Mouse (Mus musculus): Measurements from ENCODE around the gene Sparcl1. TPM values are rescaled to one million over a fixed set of nuclear protein-coding genes. Genes with fewer than 3 reads are reported as not detected.

Gene Sparcl1
- polyA plus RNA-seq, 1 experiment from 2014 or later: 158 TPM

- H3K27me3 ChIP-seq (replicated peaks; ENCODE audit: control insufficient read depth, insufficient read depth, low read length): no peaks in the 10 kb centered on the region
- H3K27ac ChIP-seq (ENCODE audit: low read depth, low read length): no peak overlapping the region
- H3K4me3 ChIP-seq (ENCODE audit: low read depth, low read length): no peak overlapping the region
- H3K4me2 ChIP-seq (replicated peaks; ENCODE audit: low read depth): no peak overlapping the region
- WGBS: 81% methylated on average over 13 of the region's 13 CpGs
- H3K9ac ChIP-seq (ENCODE audit: low read depth, low read length): no peak overlapping the region
- no peak for TF ChIP-seq CTCF (IDR thresholded peaks at IDR 0.05; ENCODE audit: low read depth)
- no peak for ATAC-seq
- H3K36me3 ChIP-seq (ENCODE audit: control insufficient read depth, insufficient read depth): peaks cover 46% of the 10 kb centered on the region
- no peaks in the 10 kb centered on the region for H3K4me1 ChIP-seq (replicated peaks; ENCODE audit: control insufficient read depth, insufficient read depth, low read length)
- H3K9me3 ChIP-seq (ENCODE audit: control insufficient read depth): no peaks in the 10 kb centered on the region
Measured at GRCm38 (mm10) chr5:104061936-104062772, 51.4 kb downstream of the Sparcl1 start.

GRCm38 (mm10) chr5:104060429-104060828 is 53.1 kb downstream of the Sparcl1 start:
- no peak for TF ChIP-seq CTCF (IDR thresholded peaks at IDR 0.05; ENCODE audit: low read depth)
- H3K9me3 ChIP-seq (ENCODE audit: control insufficient read depth): no peaks in the 10 kb centered on the region
- no peak overlapping the region for H3K9ac ChIP-seq (ENCODE audit: low read depth, low read length)
- H3K27me3 ChIP-seq (replicated peaks; ENCODE audit: control insufficient read depth, insufficient read depth, low read length): no peaks in the 10 kb centered on the region
- no peak overlapping the region for H3K4me2 ChIP-seq (replicated peaks; ENCODE audit: low read depth)
- no peaks in the 10 kb centered on the region for H3K4me1 ChIP-seq (replicated peaks; ENCODE audit: control insufficient read depth, insufficient read depth, low read length)
- H3K4me3 ChIP-seq (ENCODE audit: low read depth, low read length): no peak overlapping the region
- no peak for ATAC-seq
- H3K27ac ChIP-seq (ENCODE audit: low read depth, low read length): peak overlapping the region; percentile 7; the same call in 1 of the 2 replicates
- peaks cover 46% of the 10 kb centered on the region for H3K36me3 ChIP-seq (ENCODE audit: control insufficient read depth, insufficient read depth)
- 85% methylated on average over 5 of the region's 5 CpGs for WGBS

GRCm38 (mm10) chr5:104059628-104060027 is 53.9 kb downstream of the Sparcl1 start:
- Histone ChIP-seq H3K27me3 (replicated peaks; ENCODE audit: control insufficient read depth, insufficient read depth, low read length) (no peaks in the 10 kb centered on the region), H3K9ac (ENCODE audit: low read depth, low read length) (no peak overlapping the region), H3K4me2 (replicated peaks; ENCODE audit: low read depth) (no peak overlapping the region), H3K36me3 (ENCODE audit: control insufficient read depth, insufficient read depth) (peaks cover 43% of the 10 kb centered on the region), H3K9me3 (ENCODE audit: control insufficient read depth) (no peaks in the 10 kb centered on the region), H3K27ac (ENCODE audit: low read depth, low read length) (no peak overlapping the region), H3K4me3 (ENCODE audit: low read depth, low read length) (no peak overlapping the region), H3K4me1 (replicated peaks; ENCODE audit: control insufficient read depth, insufficient read depth, low read length) (no peaks in the 10 kb centered on the region)
- ATAC-seq: no peak
- TF ChIP-seq CTCF (IDR thresholded peaks at IDR 0.05; ENCODE audit: low read depth): peak; percentile 26; the same call in 1 of the 2 replicates
- 55% methylated on average over 9 of the region's 9 CpGs for WGBS

- no peak overlapping the region for H3K4me3 ChIP-seq (ENCODE audit: low read depth, low read length)
- no peaks in the 10 kb centered on the region for H3K9me3 ChIP-seq (ENCODE audit: control insufficient read depth)
- no peaks in the 10 kb centered on the region for H3K4me1 ChIP-seq (replicated peaks; ENCODE audit: control insufficient read depth, insufficient read depth, low read length)
- no peak for ATAC-seq
- TF ChIP-seq CTCF (IDR thresholded peaks at IDR 0.05; ENCODE audit: low read depth): peak; percentile 79
- 60% methylated on average over 15 of the region's 15 CpGs for WGBS
- no peak overlapping the region for H3K27ac ChIP-seq (ENCODE audit: low read depth, low read length)
- peaks cover 40% of the 10 kb centered on the region for H3K36me3 ChIP-seq (ENCODE audit: control insufficient read depth, insufficient read depth)
- H3K27me3 ChIP-seq (replicated peaks; ENCODE audit: control insufficient read depth, insufficient read depth, low read length): no peaks in the 10 kb centered on the region
- H3K4me2 ChIP-seq (replicated peaks; ENCODE audit: low read depth): no peak overlapping the region
- no peak overlapping the region for H3K9ac ChIP-seq (ENCODE audit: low read depth, low read length)
Measured at GRCm38 (mm10) chr5:104058021-104058420, 55.5 kb downstream of the Sparcl1 start.

- ATAC-seq: peak; percentile 86
- TF ChIP-seq CTCF (IDR thresholded peaks at IDR 0.05; ENCODE audit: low read depth): no peak
- Histone ChIP-seq H3K9me3 (ENCODE audit: control insufficient read depth) (no peaks in the 10 kb centered on the region), H3K4me1 (replicated peaks; ENCODE audit: control insufficient read depth, insufficient read depth, low read length) (no peaks in the 10 kb centered on the region), H3K36me3 (ENCODE audit: control insufficient read depth, insufficient read depth) (peaks cover 36% of the 10 kb centered on the region), H3K4me3 (ENCODE audit: low read depth, low read length) (no peak overlapping the region), H3K9ac (ENCODE audit: low read depth, low read length) (no peak overlapping the region), H3K4me2 (replicated peaks; ENCODE audit: low read depth) (no peak overlapping the region), H3K27me3 (replicated peaks; ENCODE audit: control insufficient read depth, insufficient read depth, low read length) (no peaks in the 10 kb centered on the region), H3K27ac (ENCODE audit: low read depth, low read length) (peak overlapping the region; percentile 64)
- WGBS: 58% methylated on average over 7 of the region's 7 CpGs
Measured at GRCm38 (mm10) chr5:104056295-104056694, 57.2 kb downstream of the Sparcl1 start.

- Histone ChIP-seq H3K36me3 (ENCODE audit: control insufficient read depth, insufficient read depth) (peaks cover 37% of the 10 kb centered on the region), H3K4me2 (replicated peaks; ENCODE audit: low read depth) (no peak overlapping the region)
- WGBS: 80% methylated on average over 4 of the region's 4 CpGs
Measured at GRCm38 (mm10) chr5:104055816-104056215, 57.7 kb downstream of the Sparcl1 start.

More at GRCm38 (mm10) chr5:104055816-104056215, 57.7 kb downstream of the Sparcl1 start:
- Histone ChIP-seq H3K9me3 (ENCODE audit: control insufficient read depth) (no peaks in the 10 kb centered on the region), H3K4me1 (replicated peaks; ENCODE audit: control insufficient read depth, insufficient read depth, low read length) (no peaks in the 10 kb centered on the region), H3K4me3 (ENCODE audit: low read depth, low read length) (no peak overlapping the region), H3K9ac (ENCODE audit: low read depth, low read length) (no peak overlapping the region), H3K27ac (ENCODE audit: low read depth, low read length) (peak overlapping the region; percentile 60), H3K27me3 (replicated peaks; ENCODE audit: control insufficient read depth, insufficient read depth, low read length) (no peaks in the 10 kb centered on the region)
- TF ChIP-seq CTCF (IDR thresholded peaks at IDR 0.05; ENCODE audit: low read depth): no peak
- no peak for ATAC-seq
